Mouse (Mus musculus) CH12.LX (cell line): ENCODE measurements at regions not wholly inside any gene's neighbourhood (a gene's known extent, or its start where the extent isn't known, plus 50 kb on each side); places are given as distances from the start of the nearest gene placed in this dataset.

ENCODE experiments used
- CHD1 ChIP-seq: IDR thresholded peaks from 2 replicates; pipeline ENCODE4 v1.6.1; 2012; ENCODE audit warnings: low read depth, low read length, improper control_type of control experiment, inconsistent platforms
- EP300 ChIP-seq: IDR thresholded peaks from 2 replicates; pipeline ENCODE4 v1.6.1; 2011; ENCODE audit warnings: low read length, improper control_type of control experiment
- JUND ChIP-seq: conservative IDR thresholded peaks from 2 replicates; pipeline ENCODE4 v1.6.1; 2011; ENCODE audit warnings: low read depth, low read length, improper control_type of control experiment
- POLR2A ChIP-seq: IDR thresholded peaks from 2 replicates; pipeline ENCODE4 v1.6.1; 2011; ENCODE audit warnings: low read depth, mild to moderate bottlenecking, improper control_type of control experiment, low read length
- SIN3A ChIP-seq: IDR thresholded peaks from 2 replicates; pipeline ENCODE4 v1.6.1; 2012; ENCODE audit warnings: low read length, improper control_type of control experiment, inconsistent platforms

- TF ChIP-seq POLR2A = no peak
- no peak for TF ChIP-seq CHD1
- TF ChIP-seq SIN3A = no peak
- no peak for TF ChIP-seq JUND
- no peak for TF ChIP-seq EP300
Measured at GRCm38 (mm10) chr10:125145809-125146208, 243.5 kb downstream of the Slc16a7 start.
